Mouse (Mus musculus) skeletal muscle tissue, adult 2 months (tissue): ENCODE results near the gene Glmn.

Source experiments
- DNase-seq: peaks from one replicate; pipeline ENCODE4 v3.0.0-alpha.2; 2012; ENCODE audit warnings: low read depth, low spot score

Gene Glmn

GRCm38 (mm10) chr5:107597301-107598077 lies at the start of gene Glmn, which contains the start of gene Rpap2:
Gene Glmn, minus strand, starts transcription at chr5:107597888.
Gene Rpap2, plus strand, starts transcription at chr5:107597373.
- peak; percentile 60 for DNase-seq

- DNase-seq = no peak
Observed at GRCm38 (mm10) chr5:107645935-107646334, 48.2 kb upstream of the Glmn start.

- no peak for DNase-seq
Observed at GRCm38 (mm10) chr5:107644595-107644994, 46.9 kb upstream of the Glmn start.

GRCm38 (mm10) chr5:107638366-107638765 lies 40.7 kb upstream of the Glmn start:
- DNase-seq = no peak

GRCm38 (mm10) chr5:107637106-107637505 lies 39.4 kb upstream of the Glmn start:
- peak; percentile 9 for DNase-seq

- DNase-seq = no peak
Observed at GRCm38 (mm10) chr5:107633651-107634050, 36.0 kb upstream of the Glmn start.

GRCm38 (mm10) chr5:107621327-107621726 lies 23.6 kb upstream of the Glmn start:
- DNase-seq = no peak

GRCm38 (mm10) chr5:107617986-107618385 lies 20.3 kb upstream of the Glmn start:
- no peak for DNase-seq

GRCm38 (mm10) chr5:107611224-107611623 lies 13.5 kb upstream of the Glmn start:
- DNase-seq = peak; percentile 23

- DNase-seq = no peak
Observed at GRCm38 (mm10) chr5:107598380-107598779, 692 bp upstream of the Glmn start.

GRCm38 (mm10) chr5:107569148-107569547 lies 28.5 kb downstream of the Glmn start:
- no peak for DNase-seq

GRCm38 (mm10) chr5:107556969-107557368 lies 40.7 kb downstream of the Glmn start:
- DNase-seq = no peak

GRCm38 (mm10) chr5:107554336-107554735 lies 43.4 kb downstream of the Glmn start:
- DNase-seq = no peak

GRCm38 (mm10) chr5:107548444-107548843 lies 49.2 kb downstream of the Glmn start:
- DNase-seq = no peak

- no peak for DNase-seq
Observed at GRCm38 (mm10) chr5:107547955-107548354, 49.7 kb downstream of the Glmn start.

GRCm38 (mm10) chr5:107545927-107546326 lies 51.8 kb downstream of the Glmn start:
- DNase-seq = no peak

GRCm38 (mm10) chr5:107541696-107542095 lies 56.0 kb downstream of the Glmn start:
- peak; percentile 73 for DNase-seq

GRCm38 (mm10) chr5:107534581-107534980 lies 63.1 kb downstream of the Glmn start, which contains the start of gene 1700028K03Rik:
Gene 1700028K03Rik, plus strand, starts transcription at chr5:107534709.
- DNase-seq = no peak

GRCm38 (mm10) chr5:107533590-107533989 lies 64.1 kb downstream of the Glmn start:
- DNase-seq = no peak

- DNase-seq = no peak
Observed at GRCm38 (mm10) chr5:107528856-107529255, 68.8 kb downstream of the Glmn start.

GRCm38 (mm10) chr5:107524281-107524680 lies 73.4 kb downstream of the Glmn start:
- no peak for DNase-seq

GRCm38 (mm10) chr5:107521897-107522296 lies 75.8 kb downstream of the Glmn start:
- DNase-seq = peak; percentile 76

- DNase-seq = no peak
Observed at GRCm38 (mm10) chr5:107521386-107521785, 76.3 kb downstream of the Glmn start.
